Mouse (Mus musculus) kidney, adult 9 months (tissue): ENCODE measurements around the gene Serpinf1.
A peak's percentile ranks its signal among the peaks of the same experiment; 100 is the strongest.

Experiments
- DNase-seq: peaks from one replicate; pipeline ENCODE4 v3.0.0; 2022

Serpinf1 gene

GRCm38 (mm10) chr11:75455041-75455736 lies 32.7 kb upstream of the Serpinf1 start:
- peak; percentile 78 for DNase-seq

- DNase-seq, result peak; percentile 93
Measured at GRCm38 (mm10) chr11:75453991-75454930, 31.8 kb upstream of the Serpinf1 start, which contains the start of gene Wdr81. Wdr81 (minus strand) TSS chr11:75454717.

DNA sequence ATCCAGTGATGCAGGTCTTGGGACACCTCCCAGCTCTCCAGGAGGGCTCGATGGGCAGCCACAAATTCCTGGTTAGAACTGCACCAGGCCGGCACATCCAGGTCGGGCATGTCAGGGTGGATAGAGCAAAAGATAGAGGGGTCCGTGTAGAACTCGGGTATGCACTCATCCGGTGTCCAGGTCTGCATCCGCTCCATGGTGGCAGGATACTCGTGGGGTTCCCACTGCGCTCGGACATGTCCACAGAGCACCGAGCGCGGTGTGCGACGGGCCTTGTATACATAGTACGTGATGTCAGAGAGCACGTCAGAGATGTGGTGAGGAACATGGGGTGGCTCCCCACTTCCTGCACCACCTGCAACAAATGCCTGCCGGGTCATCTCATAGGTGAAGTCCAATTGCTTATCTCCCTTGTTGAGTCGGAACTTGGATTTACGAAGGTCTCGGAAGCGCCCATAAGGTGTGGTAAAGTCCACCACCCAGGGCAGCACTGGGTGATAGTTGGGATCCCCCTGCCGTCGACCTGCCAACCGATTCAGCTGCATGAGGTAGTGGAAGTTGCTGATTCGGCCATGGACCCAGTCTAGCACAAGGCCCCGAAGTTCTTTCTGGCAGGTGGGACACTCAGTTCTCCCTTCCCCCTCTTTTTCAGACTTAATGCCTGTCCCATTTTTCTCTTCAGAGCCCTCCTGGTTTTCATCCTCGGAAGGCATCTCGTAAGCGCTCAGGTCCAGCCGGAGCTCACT lies 30.5 kb upstream of the Serpinf1 start:
- no peak for DNase-seq

DNA sequence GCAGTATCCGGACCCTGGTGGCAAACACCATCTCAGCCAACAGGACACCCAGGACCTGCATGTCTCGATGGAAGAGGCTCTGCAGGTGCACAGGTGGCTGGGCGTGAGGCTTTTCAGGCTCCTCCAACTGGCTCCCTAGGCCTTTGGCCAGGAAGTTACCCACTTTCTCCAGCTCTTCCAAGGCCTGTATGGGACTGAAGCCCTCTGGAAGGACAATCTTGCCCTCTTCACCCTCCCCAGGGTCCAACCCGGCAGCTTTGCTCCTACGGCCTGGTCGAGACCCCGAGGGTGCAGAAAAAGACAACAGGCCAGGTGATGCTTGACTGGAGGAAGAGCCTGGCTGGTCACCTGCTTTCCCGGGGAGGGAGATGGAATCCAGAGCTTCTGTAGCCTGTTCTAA lies 29.6 kb upstream of the Serpinf1 start:
- DNase-seq, result no peak

DNA sequence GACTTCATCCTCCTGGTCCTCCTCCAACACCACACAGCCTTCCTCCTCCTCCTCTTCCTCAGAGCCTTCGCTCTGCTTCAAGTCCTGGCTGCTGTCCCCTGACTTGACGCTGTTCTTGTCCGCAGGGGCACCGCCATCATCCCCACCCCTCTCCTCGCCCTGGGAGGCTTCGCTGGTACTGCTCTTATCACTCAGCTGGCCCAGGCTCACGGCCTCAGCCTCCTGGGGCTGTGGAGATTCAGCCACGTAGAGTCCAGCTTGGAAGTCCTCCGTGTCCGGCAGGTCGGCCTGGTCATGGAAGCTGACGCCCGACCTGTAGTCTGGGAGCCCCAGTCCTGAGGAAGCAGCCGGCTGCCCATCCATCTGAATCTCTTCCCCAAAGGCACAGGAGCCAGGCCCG lies 28.4 kb upstream of the Serpinf1 start:
- no peak for DNase-seq

- no peak for DNase-seq
Measured at GRCm38 (mm10) chr11:75450304-75450908, 27.9 kb upstream of the Serpinf1 start.

- DNase-seq, result no peak
Measured at GRCm38 (mm10) chr11:75449695-75450094, 27.2 kb upstream of the Serpinf1 start.

DNA sequence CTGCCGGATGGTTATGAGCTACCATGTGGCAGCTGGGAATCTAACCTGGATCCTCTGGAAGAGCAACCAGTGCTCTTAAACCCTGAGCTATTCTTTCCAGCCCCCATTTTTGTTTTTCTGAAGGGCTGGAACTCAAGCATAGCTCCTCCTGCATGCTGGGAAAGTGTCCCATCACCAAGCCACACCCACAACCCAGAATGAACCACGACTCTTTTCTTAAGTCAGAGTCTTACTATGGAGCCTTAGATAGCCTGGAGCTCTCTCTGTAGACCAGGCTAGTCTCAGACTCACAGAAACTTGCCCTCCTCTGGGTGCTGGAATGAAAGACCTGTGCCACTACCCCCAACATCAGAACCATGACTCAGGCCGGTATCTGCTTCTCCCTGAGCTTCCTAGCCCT lies 26.1 kb upstream of the Serpinf1 start:
- no peak for DNase-seq

- DNase-seq, result peak; percentile 97
Measured at GRCm38 (mm10) chr11:75443711-75444110, 21.2 kb upstream of the Serpinf1 start.

- DNase-seq, result peak; percentile 75
Measured at GRCm38 (mm10) chr11:75441601-75442000, 19.1 kb upstream of the Serpinf1 start.

DNA sequence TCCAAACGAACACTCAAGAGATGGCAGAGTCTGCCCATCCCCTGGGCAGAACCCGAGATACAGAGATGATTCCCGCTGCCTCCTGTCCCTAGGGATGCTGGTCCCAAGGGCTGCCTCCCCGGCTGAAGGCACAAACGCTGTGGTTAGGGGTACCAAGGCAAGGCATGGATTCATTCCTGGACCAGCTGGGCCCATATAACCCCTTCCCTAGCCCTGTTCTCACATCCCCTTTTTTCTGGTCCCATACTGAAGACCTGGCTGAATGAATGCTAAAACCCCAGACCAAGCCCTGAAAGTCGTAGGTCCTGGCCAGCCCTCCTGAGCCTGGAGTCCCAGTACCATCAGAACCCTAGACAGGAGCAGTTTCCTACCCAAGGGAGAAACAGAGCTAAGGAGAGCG lies 18.5 kb upstream of the Serpinf1 start:
- no peak for DNase-seq

DNA sequence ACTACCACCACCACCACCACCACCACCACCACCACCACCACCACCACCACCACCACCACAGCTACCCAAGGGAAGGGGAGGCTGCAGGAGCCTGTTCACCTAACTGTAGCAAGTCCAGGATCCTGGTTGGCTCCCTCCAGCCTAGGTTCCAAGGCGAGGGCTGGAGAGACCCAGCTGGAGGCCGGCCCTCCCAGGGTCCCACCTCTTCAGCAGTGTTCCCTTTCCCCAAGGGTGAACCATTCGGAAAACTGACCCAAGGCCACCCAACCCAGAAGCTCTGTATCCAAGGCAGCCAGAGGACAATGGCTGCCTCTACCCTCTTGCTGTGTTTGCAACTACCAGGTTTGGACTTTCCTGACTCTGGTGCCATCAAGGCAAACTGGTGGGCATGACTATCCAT lies 17.4 kb upstream of the Serpinf1 start:
- DNase-seq, result peak; percentile 66

GRCm38 (mm10) chr11:75439363-75439762 lies 16.9 kb upstream of the Serpinf1 start, which contains the start of gene Serpinf2:
Serpinf2 (minus strand) TSS chr11:75439591.
- DNase-seq, result peak; percentile 84

DNA sequence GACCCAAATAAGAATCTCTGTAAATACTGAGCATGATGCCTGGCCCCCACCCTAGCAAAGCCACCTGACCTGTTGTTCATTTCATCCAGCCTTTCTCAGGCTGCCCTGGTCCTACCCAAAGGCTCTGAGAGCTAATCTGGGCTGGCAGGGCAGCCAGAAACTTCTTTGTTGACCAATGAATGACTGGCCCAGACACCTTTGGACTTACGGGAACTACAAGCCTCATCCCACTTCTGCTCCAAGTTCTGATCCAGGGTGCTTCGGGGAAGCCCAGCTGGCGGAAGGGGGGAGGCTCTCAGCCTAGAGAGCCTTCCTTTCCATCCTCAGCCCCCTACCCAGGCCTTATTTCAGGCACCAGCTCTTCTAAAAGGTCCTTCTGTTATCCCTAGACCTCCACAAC lies 16.3 kb upstream of the Serpinf1 start:
- DNase-seq, result peak; percentile 81

- no peak for DNase-seq
Measured at GRCm38 (mm10) chr11:75438194-75438593, 15.7 kb upstream of the Serpinf1 start.

DNA sequence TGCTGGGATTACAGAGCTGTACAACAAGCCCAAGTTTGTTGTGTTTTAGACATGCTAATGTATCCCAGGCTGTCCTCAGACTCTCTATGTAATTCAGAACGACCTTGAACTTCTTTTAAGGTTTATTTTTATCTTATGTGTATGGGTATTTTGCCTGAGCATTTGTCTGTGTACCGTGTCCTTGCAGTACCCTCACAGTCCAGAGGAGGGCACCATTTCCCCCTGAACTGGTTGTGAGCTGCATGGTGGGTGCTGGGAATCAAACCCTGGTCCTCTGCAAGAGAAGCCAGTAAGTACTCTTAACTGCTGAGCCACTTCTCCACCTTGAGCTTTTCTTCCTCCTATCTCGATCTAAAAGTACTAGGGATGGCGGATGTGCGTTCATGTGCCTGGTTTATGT lies 11.6 kb upstream of the Serpinf1 start:
- DNase-seq, result no peak

- DNase-seq, result no peak
Measured at GRCm38 (mm10) chr11:75431307-75431706, 8.8 kb upstream of the Serpinf1 start.

- no peak for DNase-seq
Measured at GRCm38 (mm10) chr11:75429019-75429705, 6.7 kb upstream of the Serpinf1 start.

DNA sequence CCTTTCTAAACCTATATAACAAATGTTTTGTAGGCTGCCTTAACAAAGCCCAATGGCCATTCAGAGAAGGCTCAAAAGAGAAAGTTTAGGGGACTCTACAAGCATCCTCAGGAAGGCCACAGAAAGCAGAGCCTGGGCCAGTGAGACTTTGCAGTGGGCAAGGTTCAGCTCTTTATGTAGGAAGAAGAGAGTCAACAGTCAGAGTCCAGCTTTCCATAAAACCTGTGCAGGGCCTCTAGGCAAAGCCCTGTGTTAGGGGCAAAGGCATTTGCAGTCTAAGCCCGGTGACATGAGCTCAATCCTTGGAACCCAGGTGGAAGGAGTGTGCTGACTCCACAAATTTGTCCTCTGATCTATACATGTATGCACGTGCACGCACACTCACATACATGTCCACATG lies 2.0 kb upstream of the Serpinf1 start:
- no peak for DNase-seq

DNA sequence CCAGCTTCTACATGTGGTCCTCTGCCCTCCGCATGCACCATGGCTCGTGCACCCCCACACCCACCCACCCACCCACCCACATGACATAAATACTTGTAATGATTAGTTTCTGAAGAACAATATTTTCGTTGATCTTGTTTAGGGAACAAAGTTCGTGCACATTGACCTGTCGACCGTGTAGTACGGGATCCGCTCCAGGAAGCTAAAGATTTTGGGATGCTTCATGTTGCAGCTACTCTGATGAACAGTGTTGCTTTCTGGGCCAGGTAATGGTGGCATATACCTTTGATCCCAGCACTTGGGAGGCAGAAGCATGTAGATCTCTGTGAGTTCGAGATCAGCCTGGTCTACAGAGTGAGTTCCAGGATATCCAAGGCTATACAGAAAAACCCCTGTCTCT lies 1.5 kb upstream of the Serpinf1 start:
- no peak for DNase-seq

GRCm38 (mm10) chr11:75423091-75423490 lies 590 bp upstream of the Serpinf1 start:
- no peak for DNase-seq

- DNase-seq, result no peak
Measured at GRCm38 (mm10) chr11:75421375-75422012, 1.0 kb downstream of the Serpinf1 start.
